Mouse (Mus musculus) CH12.LX (cell line): Measurements from ENCODE around the gene Acp2. TPM values are rescaled to one million over a fixed set of nuclear protein-coding genes. Genes with fewer than 3 reads are reported as not detected.

Experiments
- DNase-seq: peaks from one replicate; pipeline ENCODE4 v3.0.0-alpha.2; 2013; ENCODE audit errors: extremely low read depth
- H3K27ac ChIP-seq: 2 replicates; pipeline ENCODE4 v1.5.1; 2012; ENCODE audit warnings: low read depth, mild to moderate bottlenecking, control low read depth, moderate library complexity; ENCODE audit not compliant: insufficient read depth
- H3K27me3 ChIP-seq: replicated peaks from 2 replicates; pipeline ENCODE3; 2012; ENCODE audit warnings: inconsistent platforms
- H3K36me3 ChIP-seq, 2 experiments: replicated peaks in 1 of 2; 2 replicates each; pipeline versions ENCODE3 to v1.6.1; 2012; ENCODE audit warnings: inconsistent platforms in 1 of 2, low read length in 1 of 2, mild to moderate bottlenecking in 1 of 2, mixed read lengths in 1 of 2, moderate library complexity in 1 of 2; ENCODE audit not compliant: control insufficient read depth in 1 of 2, insufficient read depth in 1 of 2
- H3K4me1 ChIP-seq, 2 experiments: 2 replicates each; pipeline ENCODE4 v1.6.1; 2012; ENCODE audit warnings: inconsistent platforms in 1 of 2, moderate library complexity in 1 of 2; ENCODE audit not compliant: insufficient read depth in 2 of 2, control insufficient read depth in 1 of 2
- H3K4me2 ChIP-seq: 2 replicates; pipeline ENCODE4 v1.6.1; 2012; ENCODE audit warnings: low read depth, mild to moderate bottlenecking, control low read depth; ENCODE audit not compliant: poor library complexity, insufficient read depth, severe bottlenecking
- H3K4me3 ChIP-seq, 3 experiments: fragments of 150-350 bp in 1 of 3; sonication (generic) in 1 of 3; replicated peaks in 1 of 3; 2 replicates each; pipeline versions ENCODE3 to v1.5.1; 2011 to 2012; ENCODE audit warnings: low read depth in 2 of 3, low read length in 2 of 3, mild to moderate bottlenecking in 2 of 3, moderate library complexity in 2 of 3, control low read depth in 1 of 3, improper control_type of control experiment in 1 of 3, inconsistent platforms in 1 of 3, mixed read lengths in 1 of 3; ENCODE audit not compliant: poor library complexity in 1 of 3
- H3K79me2 ChIP-seq: replicated peaks from 2 replicates; pipeline ENCODE4 v1.6.1; 2012; ENCODE audit warnings: mild to moderate bottlenecking, moderate library complexity; ENCODE audit not compliant: control insufficient read depth, poor library complexity, insufficient read depth, severe bottlenecking; ENCODE audit errors: extremely low read depth
- H3K9ac ChIP-seq: 2 replicates; pipeline ENCODE4 v1.6.1; 2012; ENCODE audit warnings: low read depth, mild to moderate bottlenecking, control low read depth, moderate library complexity; ENCODE audit not compliant: insufficient read depth
- H3K9me3 ChIP-seq: replicated peaks from 2 replicates; pipeline ENCODE3; 2012; ENCODE audit warnings: low read length, inconsistent platforms, mixed read lengths
- CHD1 ChIP-seq: IDR thresholded peaks from 2 replicates; pipeline ENCODE4 v1.6.1; 2012; ENCODE audit warnings: low read depth, low read length, improper control_type of control experiment, inconsistent platforms
- EP300 ChIP-seq: IDR thresholded peaks from 2 replicates; pipeline ENCODE4 v1.6.1; 2011; ENCODE audit warnings: low read length, improper control_type of control experiment
- GABPA ChIP-seq: IDR thresholded peaks from 2 replicates; pipeline ENCODE4 v1.6.1; 2012; ENCODE audit warnings: low read depth, low read length, improper control_type of control experiment, inconsistent platforms; ENCODE audit not compliant: insufficient replicate concordance
- IRF4 ChIP-seq: IDR thresholded peaks from 2 replicates; pipeline ENCODE4 v1.6.1; 2014; ENCODE audit warnings: low read depth, mild to moderate bottlenecking, inconsistent platforms, low read length, improper control_type of control experiment
- KAT2A ChIP-seq: IDR thresholded peaks from 2 replicates; pipeline ENCODE4 v1.6.1; 2012; ENCODE audit warnings: low read length, improper control_type of control experiment, inconsistent platforms; ENCODE audit not compliant: insufficient replicate concordance
- MAFK ChIP-seq: IDR thresholded peaks from 2 replicates; pipeline ENCODE4 v1.6.1; 2011; ENCODE audit warnings: low read length, improper control_type of control experiment; ENCODE audit not compliant: insufficient replicate concordance
- MXI1 ChIP-seq: IDR thresholded peaks from 2 replicates; pipeline ENCODE4 v1.6.1; 2011; ENCODE audit warnings: mild to moderate bottlenecking, low read depth, low read length, improper control_type of control experiment
- NRF1 ChIP-seq: IDR thresholded peaks from 2 replicates; pipeline ENCODE4 v1.6.1; 2014; ENCODE audit warnings: low read depth, mild to moderate bottlenecking, inconsistent platforms, low read length, improper control_type of control experiment, moderate library complexity
- RAD21 ChIP-seq: IDR thresholded peaks from 2 replicates; pipeline ENCODE4 v1.6.1; 2011; ENCODE audit warnings: low read depth, mild to moderate bottlenecking, low read length, improper control_type of control experiment, moderate library complexity
- TCF12 ChIP-seq: IDR thresholded peaks from 2 replicates; pipeline ENCODE4 v1.6.1; 2014; ENCODE audit warnings: low read depth, mild to moderate bottlenecking, inconsistent platforms, low read length, improper control_type of control experiment
- UBTF ChIP-seq: IDR thresholded peaks from 2 replicates; pipeline ENCODE4 v1.6.1; 2012; ENCODE audit warnings: low read depth, mild to moderate bottlenecking, inconsistent platforms, low read length, improper control_type of control experiment, moderate library complexity
- USF1 ChIP-seq: IDR thresholded peaks from 2 replicates; pipeline ENCODE4 v1.6.1; 2014; ENCODE audit warnings: low read depth, mild to moderate bottlenecking, inconsistent platforms, low read length, improper control_type of control experiment
- ZKSCAN1 ChIP-seq: IDR thresholded peaks from 2 replicates; pipeline ENCODE4 v1.6.1; 2012; ENCODE audit warnings: low read depth, inconsistent platforms, low read length, improper control_type of control experiment, borderline replicate concordance
- ZNF384 ChIP-seq: IDR thresholded peaks from 2 replicates; pipeline ENCODE4 v1.6.1; 2012; ENCODE audit warnings: low read depth, low read length, improper control_type of control experiment, inconsistent platforms
- dilution Hi-C: fragments of 300-500 bp; cut with MboI; formaldehyde crosslinking; loops from 2 replicates; pipeline ENCODE4 v1.14.3; 2020; ENCODE audit warnings: low sequenced_read_pairs; ENCODE audit not compliant: extremely low pct_unique_long_range_greater_than_20kb, extremely low pct_ligation_motif_present
- in situ Hi-C: fragments of 300-500 bp; cut with MboI; formaldehyde crosslinking; loops from 3 replicates; pipeline ENCODE4 v1.14.3; 2019; ENCODE audit warnings: low sequenced_read_pairs, low pct_ligation_motif_present, low pct_unique_long_range_greater_than_20kb, mixed read lengths
- polyA plus RNA-seq: library from polyadenylated mRNA; unstranded; fragments of >175 nt; gene quantifications from 2 replicates; pipeline ENCODE4 v1.2.1, GENCODE M21; 2012; ENCODE audit warnings: low read depth; ENCODE audit not compliant: insufficient read length
- total RNA-seq, 2 experiments: library from RNA; depleted of rRNA; stranded (reverse); fragments of 300-350 nt in 1 of 2; fragments of >200 nt in 1 of 2; gene quantifications; 2 replicates each; pipeline ENCODE4 v1.2.3; 2012 to 2014

Gene Acp2
- total and polyA plus RNA-seq, 3 experiments: 2.4 to 4.2 (median 3.1) TPM

DNA sequence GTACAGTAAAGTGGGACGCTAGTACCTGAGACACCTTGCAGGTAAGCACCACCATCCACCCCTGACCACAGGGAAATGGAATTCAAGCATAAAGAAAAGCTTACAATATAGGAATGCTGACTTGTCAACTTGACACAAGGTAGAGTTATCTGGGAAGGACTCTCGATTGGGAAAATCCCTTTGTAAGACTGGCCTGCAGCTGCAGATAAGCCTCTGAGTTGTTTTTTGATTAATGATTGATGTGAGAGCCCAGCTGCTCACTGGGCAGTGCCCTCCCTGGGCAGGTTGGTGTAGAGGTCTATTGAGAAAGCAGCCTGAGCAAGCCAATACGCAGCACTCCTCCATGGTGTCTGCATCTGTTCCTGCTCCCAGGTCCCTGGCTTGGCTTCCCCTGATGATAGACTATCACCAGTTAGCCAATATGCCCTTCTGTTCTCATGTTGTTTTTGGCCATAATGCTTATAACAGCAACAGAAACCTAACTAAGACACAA lies 49.8 kb upstream of the Acp2 start:
- TF ChIP-seq TCF12 (no peak), ZNF384 (no peak), ZKSCAN1 (no peak), MXI1 (no peak), EP300 (no peak), GABPA (no peak), USF1 (no peak), RAD21 (no peak)
- dilution Hi-C loops: no loop called here

DNA sequence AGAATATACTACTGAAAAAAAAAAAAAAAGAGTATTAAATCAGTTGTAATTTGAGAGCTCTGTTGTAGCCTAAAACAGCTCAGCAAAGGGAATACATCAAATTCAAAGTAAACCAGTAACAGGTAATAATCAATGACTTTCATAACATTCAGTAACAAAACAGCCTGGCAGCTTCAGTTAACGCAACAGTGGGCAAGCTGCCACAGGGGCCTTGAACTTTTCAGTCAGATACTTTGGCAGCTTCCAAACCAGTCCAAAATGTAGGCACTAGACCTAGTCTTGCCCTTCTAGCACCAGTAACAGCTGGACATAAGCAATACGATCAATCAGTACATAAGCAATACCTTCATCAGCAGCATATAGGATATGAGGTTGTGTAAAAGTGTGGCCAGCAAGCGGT lies 48.6 kb upstream of the Acp2 start:
- no peak for DNase-seq
- Histone ChIP-seq H3K27ac (no peak overlapping the region), H3K4me1 (peaks cover 0 to 13% of the 10 kb centered on the region in 2 experiments; a peak in 2 of 4 replicates), H3K27me3 (no peaks in the 10 kb centered on the region), H3K79me2 (0 out of 2 replicates have a peak, but pooled peaks cover 1% of the 10 kb centered on the region), H3K9ac (no peak overlapping the region), H3K4me3 (no peak overlapping the region), H3K36me3 (peaks cover 63 to 81% of the 10 kb centered on the region in 2 experiments), H3K4me2 (no peak overlapping the region), H3K9me3 (no peaks in the 10 kb centered on the region)
- in situ Hi-C loops (no loop called here), dilution Hi-C loops (no loop called here)
- TF ChIP-seq UBTF: no peak
- no peak for TF ChIP-seq CHD1
- TF ChIP-seq KAT2A: no peak
- no peak for TF ChIP-seq NRF1
- no peak for TF ChIP-seq MAFK
- TF ChIP-seq IRF4: no peak

More for the DNA sequence above, 49.8 kb upstream of the Acp2 start:
- H3K4me3 ChIP-seq: no peak overlapping the region
- no peak overlapping the region for H3K27ac ChIP-seq
- no peak for DNase-seq
- H3K79me2 ChIP-seq: 0 out of 2 replicates have a peak, but pooled peaks cover 1% of the 10 kb centered on the region
- in situ Hi-C loops: no loop called here
- no peak overlapping the region for H3K4me2 ChIP-seq
- no peak overlapping the region for H3K9ac ChIP-seq
- H3K36me3 ChIP-seq: peaks cover 59 to 78% of the 10 kb centered on the region in 2 experiments
- H3K9me3 ChIP-seq: no peaks in the 10 kb centered on the region
- H3K27me3 ChIP-seq: no peaks in the 10 kb centered on the region
- peaks cover 0 to 13% of the 10 kb centered on the region in 2 experiments; a peak in 2 of 4 replicates for H3K4me1 ChIP-seq
